Mouse (Mus musculus) ovary, postnatal 36 days (tissue): ENCODE measurements around the gene Gm7544.
"Not testable (repeated sequence)": the region's sequence is repeated elsewhere in the genome, so short reads cannot be mapped to it uniquely, and the experiment has no call there.

Experiments used
- DNase-seq: peaks from one replicate; pipeline ENCODE4 v3.0.0; 2022; ENCODE audit warnings: low spot score, mixed read lengths

Gene Gm7544

DNA sequence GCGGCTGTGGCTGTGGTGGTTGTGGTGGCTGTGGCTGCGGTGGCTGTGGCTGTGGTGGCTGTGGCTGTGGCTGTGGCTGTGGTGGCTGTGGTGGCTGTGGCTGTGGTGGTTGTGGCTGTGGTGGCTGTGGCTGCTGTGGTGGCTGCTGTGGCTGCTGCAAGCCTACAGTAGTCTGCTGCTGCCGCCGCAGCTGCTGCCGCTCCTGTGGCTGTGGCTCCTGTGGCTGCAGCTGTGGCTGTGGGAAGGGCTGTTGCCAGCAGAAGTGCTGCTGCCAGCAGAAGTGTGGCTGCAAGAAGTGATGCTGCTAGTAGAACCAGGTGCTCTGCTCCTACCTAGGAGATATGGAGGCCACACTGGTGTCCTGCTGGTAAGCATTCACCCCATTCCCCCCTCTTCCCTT is 42.4 kb downstream of the Gm7544 start:
- DNase-seq, result not testable (repeated sequence)

DNA sequence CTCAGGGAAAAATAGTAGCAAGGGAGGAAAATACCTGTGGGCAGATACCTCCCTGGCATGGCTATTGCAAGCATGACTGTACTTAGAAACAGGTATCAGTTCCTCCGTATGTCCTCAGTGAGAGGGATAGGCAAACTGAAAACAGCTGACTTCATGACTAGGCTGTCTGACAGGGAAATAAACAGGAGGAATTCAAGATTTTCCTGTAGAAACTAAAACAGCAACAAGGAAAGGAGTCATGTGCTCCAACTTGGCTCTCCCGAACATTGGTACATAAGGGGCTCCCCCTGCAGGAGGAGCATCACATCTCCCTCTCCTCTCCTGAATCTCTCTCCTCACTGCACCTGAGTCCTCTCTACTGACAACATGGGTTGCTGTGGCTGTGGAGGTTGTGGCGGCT is 42.8 kb downstream of the Gm7544 start, which contains the start of gene A030005L19Rik:
A030005L19Rik (plus strand) TSS at position 301 of the 400 bp plus-strand sequence.
- no peak for DNase-seq

DNA sequence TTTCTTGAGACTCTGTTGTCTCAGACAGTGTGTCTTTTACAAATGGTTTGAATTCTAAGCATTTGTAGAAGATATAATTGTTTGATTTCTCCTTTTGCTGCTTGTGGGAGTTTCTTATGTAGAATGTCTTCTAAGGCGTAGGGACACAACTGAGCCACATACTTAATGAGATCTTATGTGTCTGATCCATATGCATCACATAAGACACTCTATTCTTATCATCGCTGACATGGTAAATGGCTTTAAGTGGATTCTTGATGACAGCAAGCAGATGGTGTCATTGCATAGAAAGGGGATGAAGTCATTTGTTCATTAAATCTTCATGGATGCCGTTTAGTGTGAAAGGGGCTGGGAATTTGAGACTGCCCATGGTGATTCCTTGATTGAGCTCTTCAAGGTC is 49.9 kb downstream of the Gm7544 start:
- no peak for DNase-seq
